8 mouse cellular contexts compared by ENCODE assay signal in genomic region chr19:3685611-3686214, GRCm38 (mm10). TPM values are rescaled to one million over a fixed set of nuclear protein-coding genes. Genes with fewer than 3 reads are reported as not detected.
A peak's percentile ranks its signal among the peaks of the same experiment; 100 is the strongest.
DNase-seq lines count a peak whose midpoint lies in the region; ATAC-seq and TF ChIP-seq lines count a peak whose summit lies in the region.

No protein-coding gene starts in this region.

- H3K79me2 ChIP-seq in CH12.LX (replicated peaks; ENCODE audit: control insufficient read depth, extremely low read depth, insufficient read depth, poor library complexity, severe bottlenecking): no peaks in the 10 kb centered on the region
- H3K79me2 ChIP-seq in MEL (ENCODE audit: control insufficient read depth, insufficient read depth, low read length, poor library complexity): peaks cover 24% of the 10 kb centered on the region

- peak; percentile 27 for ATAC-seq in forebrain, embryonic 15.5 days (replicated peaks)
- peak; percentile 44; the same call in 1 of the 2 replicates for ATAC-seq in intestine, embryonic 14.5 days (replicated peaks; ENCODE audit: low FRiP score, low TSS enrichment, low read depth)
- ATAC-seq in activated CD4-positive, CD25-positive, alpha-beta regulatory T cell, adult 4 months: no peak

- H3K27me3 ChIP-seq in CH12.LX (replicated peaks) (peaks cover 30% of the 10 kb centered on the region), MEL (ENCODE audit: control insufficient read depth in 1 of 2, insufficient read depth in 2 of 2, low read length in 2 of 2) (no peaks in the 10 kb centered on the region)
- no peaks in the 10 kb centered on the region for H3K27me3 ChIP-seq in forebrain, embryonic 15.5 days
- no peaks in the 10 kb centered on the region for H3K27me3 ChIP-seq in intestine, embryonic 14.5 days (replicated peaks; ENCODE audit: control insufficient read depth, insufficient read depth, low read length)
- no peaks in the 10 kb centered on the region for H3K27me3 ChIP-seq in testis, adult 2 months (ENCODE audit: control insufficient read depth, insufficient read depth, low read length)

- no peak for TF ChIP-seq RAD21 in CH12.LX (IDR thresholded peaks at IDR 0.05; ENCODE audit: low read depth, low read length)
- no peak for TF ChIP-seq RAD21 in MEL (IDR thresholded peaks at IDR 0.05; ENCODE audit: low read depth, low read length)

- TF ChIP-seq CTCF in CH12.LX (conservative IDR thresholded peaks at IDR 0.05 in 1 of 2, IDR thresholded peaks at IDR 0.05 in 1 of 2; ENCODE audit: low read depth in 2 of 2, low read length in 2 of 2): no peak
- no peak for TF ChIP-seq CTCF in MEL (IDR thresholded peaks at IDR 0.05 in 2 of 3, conservative IDR thresholded peaks at IDR 0.05 in 1 of 3; ENCODE audit: control insufficient read depth in 1 of 3, insufficient read depth in 1 of 3, low read depth in 2 of 3, low read length in 3 of 3, poor library complexity in 1 of 3, severe bottlenecking in 1 of 3)
- TF ChIP-seq CTCF in testis, adult 2 months (IDR thresholded peaks at IDR 0.05; ENCODE audit: control insufficient read depth, insufficient read depth, insufficient replicate concordance, low read depth, low read length): no peak

- no peak overlapping the region for H3K27ac ChIP-seq in CH12.LX (ENCODE audit: insufficient read depth, low read depth)
- H3K27ac ChIP-seq in MEL (ENCODE audit: control insufficient read depth, low read depth, low read length): no peak overlapping the region
- H3K27ac ChIP-seq in forebrain, embryonic 15.5 days (replicated peaks): peak overlapping the region; percentile 49
- peak overlapping the region; percentile 80 for H3K27ac ChIP-seq in intestine, embryonic 14.5 days (ENCODE audit: low read depth)
- peak overlapping the region; percentile 26; the same call in 1 of the 2 replicates for H3K27ac ChIP-seq in testis, adult 2 months (ENCODE audit: control insufficient read depth, insufficient read depth, low read depth, low read length)

- WGBS in forebrain, embryonic 15.5 days: under 1% methylated on average over 45 of the region's 45 CpGs
- under 1% methylated on average over 42 of the region's 45 CpGs for WGBS in intestine, embryonic 14.5 days

- no peak for TF ChIP-seq POLR2A in CH12.LX (IDR thresholded peaks at IDR 0.05; ENCODE audit: low read depth, low read length)
- TF ChIP-seq POLR2A in MEL (IDR thresholded peaks at IDR 0.05; ENCODE audit: control insufficient read depth in 1 of 2, insufficient read depth in 1 of 2, low read depth in 1 of 2, low read length in 2 of 2, poor library complexity in 1 of 2): no peak; a peak in 2 of 4 replicates
- no peak for TF ChIP-seq POLR2A in testis, adult 2 months (IDR thresholded peaks at IDR 0.05; ENCODE audit: control insufficient read depth, low read depth, low read length)

- H3K4me1 ChIP-seq in CH12.LX (ENCODE audit: control insufficient read depth in 1 of 2, insufficient read depth in 2 of 2) (peaks cover 0 to 5% of the 10 kb centered on the region in 2 experiments; a peak in 1 of 4 replicates), MEL (ENCODE audit: control insufficient read depth in 1 of 2, insufficient read depth in 2 of 2, low read length in 2 of 2) (peaks cover 3 to 17% of the 10 kb centered on the region in 2 experiments; a peak in 3 of 4 replicates)
- peaks cover 43% of the 10 kb centered on the region for H3K4me1 ChIP-seq in forebrain, embryonic 15.5 days
- peaks cover 46% of the 10 kb centered on the region for H3K4me1 ChIP-seq in intestine, embryonic 14.5 days (replicated peaks; ENCODE audit: control insufficient read depth, insufficient read depth, low read length)
- peaks cover 27% of the 10 kb centered on the region for H3K4me1 ChIP-seq in testis, adult 2 months (ENCODE audit: control insufficient read depth, insufficient read depth, low read length)

- H3K9ac ChIP-seq in CH12.LX (ENCODE audit: insufficient read depth, low read depth) (no peak overlapping the region), MEL (ENCODE audit: control insufficient read depth, low read depth, low read length, poor library complexity, severe bottlenecking) (peak overlapping the region; percentile 93)
- H3K9ac ChIP-seq in forebrain, embryonic 15.5 days (replicated peaks): peak overlapping the region; percentile 78
- H3K9ac ChIP-seq in intestine, embryonic 14.5 days (ENCODE audit: low read length): peak overlapping the region; percentile 96

- peaks cover 4% of the 10 kb centered on the region for H3K9me3 ChIP-seq in CH12.LX (replicated peaks; ENCODE audit: low read length)
- H3K9me3 ChIP-seq in MEL (replicated peaks; ENCODE audit: insufficient read depth, low read length): no peaks in the 10 kb centered on the region
- H3K9me3 ChIP-seq in forebrain, embryonic 15.5 days: no peaks in the 10 kb centered on the region
- no peaks in the 10 kb centered on the region for H3K9me3 ChIP-seq in intestine, embryonic 14.5 days (ENCODE audit: control insufficient read depth, low read length)

- peak overlapping the region; percentile 54 for H3K4me2 ChIP-seq in CH12.LX (ENCODE audit: insufficient read depth, low read depth, poor library complexity, severe bottlenecking)
- peak overlapping the region; percentile 97 for H3K4me2 ChIP-seq in forebrain, embryonic 15.5 days (replicated peaks)
- peak overlapping the region; percentile 99 for H3K4me2 ChIP-seq in intestine, embryonic 14.5 days (ENCODE audit: low read length)

- H3K36me3 ChIP-seq in CH12.LX (replicated peaks in 1 of 2; ENCODE audit: control insufficient read depth in 1 of 2, insufficient read depth in 1 of 2, low read length in 1 of 2) (no peaks in the 10 kb centered on the region), MEL (ENCODE audit: control insufficient read depth in 1 of 2, insufficient read depth in 2 of 2, low read length in 2 of 2) (no peaks in the 10 kb centered on the region; a peak in 1 of 4 replicates)
- H3K36me3 ChIP-seq in forebrain, embryonic 15.5 days: no peaks in the 10 kb centered on the region
- no peaks in the 10 kb centered on the region for H3K36me3 ChIP-seq in intestine, embryonic 14.5 days (ENCODE audit: control insufficient read depth, insufficient read depth, low read length)
- no peaks in the 10 kb centered on the region for H3K36me3 ChIP-seq in testis, adult 2 months (ENCODE audit: control insufficient read depth, insufficient read depth, low read length)

- H3K4me3 ChIP-seq in CH12.LX (replicated peaks in 1 of 3; ENCODE audit: low read depth in 2 of 3, low read length in 2 of 3, poor library complexity in 1 of 3): peak overlapping the region in 1 of 3 experiments; percentile 48
- peak overlapping the region; percentile 69 to 99 for H3K4me3 ChIP-seq in MEL (ENCODE audit: control insufficient read depth in 1 of 2, insufficient read depth in 1 of 2, low read depth in 2 of 2, low read length in 2 of 2)
- peak overlapping the region; percentile 92 for H3K4me3 ChIP-seq in forebrain, embryonic 15.5 days
- peak overlapping the region; percentile 87 for H3K4me3 ChIP-seq in intestine, embryonic 14.5 days (ENCODE audit: low read depth, low read length)
- H3K4me3 ChIP-seq in testis, adult 2 months (ENCODE audit: control insufficient read depth, low read depth, low read length): peak overlapping the region; percentile 89

- no peak for DNase-seq in CH12.LX (ENCODE audit: extremely low read depth)
- DNase-seq in MEL (ENCODE audit: low read depth, low spot score): peak; percentile 41
- peak; percentile 77 for DNase-seq in intestine, embryonic 14.5 days (ENCODE audit: low spot score)
- peak; percentile 54 for DNase-seq in lung, postnatal 14 days
- DNase-seq in layer of hippocampus, adult 18-20 months (ENCODE audit: low spot score in 2 of 2): no peak

- TF ChIP-seq EP300 in CH12.LX (IDR thresholded peaks at IDR 0.05; ENCODE audit: low read length) (no peak), MEL (IDR thresholded peaks at IDR 0.05; ENCODE audit: low read depth in 1 of 2, low read length in 2 of 2) (no peak)

- in situ Hi-C loops in CH12.LX (cut with MboI; ENCODE audit: low pct_ligation_motif_present, low pct_unique_long_range_greater_than_20kb, low sequenced_read_pairs): no loop called here

- dilution Hi-C loops in CH12.LX (cut with MboI; ENCODE audit: extremely low pct_ligation_motif_present, extremely low pct_unique_long_range_greater_than_20kb, low sequenced_read_pairs): no loop called here

TF ChIP-seq in CH12.LX, 34 proteins besides CTCF, POLR2A, EP300 and RAD21 (continues in another document):
- TF ChIP-seq CHD2 (IDR thresholded peaks at IDR 0.05; ENCODE audit: low read length): no peak
- TF ChIP-seq USF2 (conservative IDR thresholded peaks at IDR 0.05; ENCODE audit: low read depth, low read length): no peak
- no peak for TF ChIP-seq ZC3H11A (IDR thresholded peaks at IDR 0.05; ENCODE audit: low read depth, low read length)

TF ChIP-seq in MEL, 35 proteins besides CTCF, POLR2A, EP300 and RAD21 (continues in another document):
- TF ChIP-seq MYC (IDR thresholded peaks at IDR 0.05; ENCODE audit: low read depth, low read length) (peak; percentile 28; the same call in 1 of the 2 replicates), MAZ (IDR thresholded peaks at IDR 0.05; ENCODE audit: low read depth, low read length) (no peak)

RNA-seq across cellular contexts. Expression of gene Lrp5, which starts 0.7 kb away (rescaled TPM):
- total RNA-seq in CH12.LX (2012; rRNA removed): 0.88 and 1.4 TPM in 2 replicates
- total RNA-seq in CH12.LX (2014; rRNA removed): 0.13 and 0.32 TPM in 2 replicates
- 0.93 and 1.1 TPM in 2 replicates for polyA plus RNA-seq in CH12.LX (2012; ENCODE audit: insufficient read length, low read depth)
- 12.3 and 16.1 TPM in 2 replicates for total RNA-seq in MEL (2012; rRNA removed)
- 10 to 100 TPM in 1 of 2 experiments, not detected in 1; 31.9 TPM for polyA plus RNA-seq in MEL (2012; ENCODE audit: insufficient read depth in 1 of 2, insufficient read length in 2 of 2, low read depth in 1 of 2, low replicate concordance in 2 of 2, missing spikeins in 1 of 2)
- 2.3 TPM in 2 replicates for polyA plus RNA-seq in forebrain, embryonic 15.5 days (2015; fragmentation: Nextera tagmentation; extraction: Ambion mirVana)
- 7.8 and 7.9 TPM in 2 replicates for polyA plus RNA-seq in intestine, embryonic 14.5 days (2014; fragmentation: Nextera tagmentation; extraction: Ambion mirVana)
- polyA plus RNA-seq in testis, adult 2 months (2012; rRNA removed): 24.9 and 25.3 TPM in 2 replicates
- 10 to 100 TPM in 1 of 2 experiments, 1 to 10 TPM in 1; 9.2 to 10.4 TPM for total RNA-seq in layer of hippocampus, adult 18-20 months (2021)
- under 1 TPM in 1 of 2 experiments, not detected in 1; 0.09 TPM for polyA plus RNA-seq in activated CD4-positive, CD25-positive, alpha-beta regulatory T cell, adult 4 months (2017; shearing (Covaris generic))

RNA-seq across cellular contexts. Expression of gene 1810055G02Rik, which starts 22.4 kb away (rescaled TPM):
- 7.9 and 8.0 TPM in 2 replicates for total RNA-seq in CH12.LX (2012; rRNA removed)
- total RNA-seq in CH12.LX (2014; rRNA removed): 4.9 and 5.6 TPM in 2 replicates
- polyA plus RNA-seq in CH12.LX (2012; ENCODE audit: insufficient read length, low read depth): 9.5 and 10.8 TPM in 2 replicates
- total RNA-seq in MEL (2012; rRNA removed): 16.7 and 22.4 TPM in 2 replicates
- polyA plus RNA-seq in MEL (2012; ENCODE audit: insufficient read depth in 1 of 2, insufficient read length in 2 of 2, low read depth in 1 of 2, low replicate concordance in 2 of 2, missing spikeins in 1 of 2): 10 to 100 TPM in 1 of 2 experiments, not detected in 1; 32.3 TPM
- polyA plus RNA-seq in forebrain, embryonic 15.5 days (2015; fragmentation: Nextera tagmentation; extraction: Ambion mirVana): 31.3 and 35.1 TPM in 2 replicates
- polyA plus RNA-seq in intestine, embryonic 14.5 days (2014; fragmentation: Nextera tagmentation; extraction: Ambion mirVana): 34.1 and 36.4 TPM in 2 replicates
- polyA plus RNA-seq in testis, adult 2 months (2012; rRNA removed): 319 and 328 TPM in 2 replicates
- 10 to 100 TPM; 23.4 to 24.3 TPM for total RNA-seq in layer of hippocampus, adult 18-20 months (2021)
- polyA plus RNA-seq in activated CD4-positive, CD25-positive, alpha-beta regulatory T cell, adult 4 months (2017; shearing (Covaris generic)): 1 to 10 TPM; 4.0 to 5.1 TPM

Comparison
In these comparisons a context has a peak if more than half of its experiments do, and no peak if none do; other contexts are left out.
1. DNase-seq: peak in MEL (single experiment), intestine, embryonic 14.5 days (single experiment) and lung, postnatal 14 days (single experiment); none in CH12.LX (single experiment) and layer of hippocampus, adult 18-20 months (0 of 2).
2. H3K27ac ChIP-seq: peak in forebrain, embryonic 15.5 days (single experiment), intestine, embryonic 14.5 days (single experiment) and testis, adult 2 months (single experiment); none in CH12.LX (single experiment) and MEL (single experiment).
3. Of the 35 proteins assayed by ChIP-seq in both MEL and CH12.LX: peak only in MEL: MAX, MXI1 and MYC; only in CH12.LX: none; in both: none; in neither: 32.
4. Peak in every context shown above with its lines, with median percentiles within 50 percentile points of each other: H3K4me2 ChIP-seq.